Mouse (Mus musculus) bone marrow macrophage, adult 2 months (primary cell): ENCODE measurements around the gene Pmch. TPM values are rescaled to one million over a fixed set of nuclear protein-coding genes. Genes with fewer than 3 reads are reported as not detected.

Experiments
- H3K27ac ChIP-seq: 2 replicates; pipeline ENCODE4 v1.5.1; 2012; ENCODE audit warnings: low read depth, low read length; ENCODE audit not compliant: insufficient read depth
- H3K4me1 ChIP-seq: 2 replicates; pipeline ENCODE4 v1.6.1; 2012; ENCODE audit warnings: low read length; ENCODE audit not compliant: control insufficient read depth, insufficient read depth
- H3K4me3 ChIP-seq: 2 replicates; pipeline ENCODE4 v1.5.1; 2012; ENCODE audit warnings: mild to moderate bottlenecking, low read length, moderate library complexity; ENCODE audit not compliant: insufficient read depth
- CTCF ChIP-seq: IDR thresholded peaks from 2 replicates; pipeline ENCODE4 v1.5.1; 2012; ENCODE audit warnings: low read depth, mild to moderate bottlenecking, low read length, moderate library complexity
- POLR2A ChIP-seq: IDR thresholded peaks from 2 replicates; pipeline ENCODE4 v1.6.1; 2012; ENCODE audit warnings: mild to moderate bottlenecking, low read depth, low read length, borderline replicate concordance
- polyA plus RNA-seq: library from polyadenylated mRNA; stranded (reverse); fragments of >200 nt; gene quantifications from 2 replicates; pipeline ENCODE4 v1.2.4, GENCODE M21; 2012; ENCODE audit not compliant: missing spikeins, insufficient read depth, insufficient read length

Gene Pmch
- polyA plus RNA-seq, result not detected in 2 replicates

DNA sequence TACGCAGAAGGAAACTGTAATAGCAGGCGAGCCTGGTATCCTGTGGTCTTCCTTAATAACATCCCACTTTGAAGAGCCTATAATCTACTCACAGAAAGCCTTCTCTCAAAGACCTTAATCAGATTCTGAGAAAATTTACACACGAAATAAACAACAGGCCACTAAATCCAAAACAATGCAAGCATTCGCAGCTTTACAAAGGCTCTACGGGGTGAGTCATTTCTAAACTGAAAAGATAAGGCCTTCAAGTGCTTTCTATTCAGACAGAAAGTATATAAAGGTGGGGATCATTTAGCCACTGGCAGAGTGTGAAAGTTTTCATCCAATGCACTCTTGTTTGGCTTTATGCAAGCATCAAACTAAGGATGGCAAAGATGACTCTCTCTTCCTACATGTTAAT, at the start of gene Pmch:
Gene Pmch, plus strand, starts transcription at position 301 of the 400 bp plus-strand sequence.
- no peak within 1 kb of the TSS for H3K27ac ChIP-seq
- no peak within 1 kb of the TSS for H3K4me3 ChIP-seq
- no peaks in the 10 kb centered on the region for H3K4me1 ChIP-seq
- TF ChIP-seq POLR2A, result no peak
- no peak for TF ChIP-seq CTCF

DNA sequence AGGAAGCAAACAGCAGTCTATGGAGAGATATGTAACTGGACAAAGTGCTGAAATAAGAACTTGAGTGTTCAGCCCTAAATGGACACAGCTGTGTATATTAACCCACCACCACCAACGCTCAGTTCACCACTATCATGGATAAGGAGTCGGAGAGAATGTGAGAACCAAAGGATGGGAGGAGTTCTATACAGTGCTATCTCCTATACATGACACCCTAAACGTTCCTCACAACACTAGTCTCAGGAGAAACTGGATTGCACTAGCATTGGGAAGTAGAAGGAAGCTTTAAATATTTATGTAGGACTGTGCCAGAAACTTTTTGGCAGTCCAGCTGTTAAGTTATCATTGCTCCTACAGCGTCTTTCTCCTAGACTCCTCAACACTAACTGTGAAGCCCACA, 46.6 kb upstream of the Pmch start:
- H3K4me1 ChIP-seq, result no peaks in the 10 kb centered on the region
- no peak for TF ChIP-seq POLR2A
- TF ChIP-seq CTCF, result no peak
- H3K4me3 ChIP-seq, result no peak overlapping the region
- H3K27ac ChIP-seq, result no peak overlapping the region

DNA sequence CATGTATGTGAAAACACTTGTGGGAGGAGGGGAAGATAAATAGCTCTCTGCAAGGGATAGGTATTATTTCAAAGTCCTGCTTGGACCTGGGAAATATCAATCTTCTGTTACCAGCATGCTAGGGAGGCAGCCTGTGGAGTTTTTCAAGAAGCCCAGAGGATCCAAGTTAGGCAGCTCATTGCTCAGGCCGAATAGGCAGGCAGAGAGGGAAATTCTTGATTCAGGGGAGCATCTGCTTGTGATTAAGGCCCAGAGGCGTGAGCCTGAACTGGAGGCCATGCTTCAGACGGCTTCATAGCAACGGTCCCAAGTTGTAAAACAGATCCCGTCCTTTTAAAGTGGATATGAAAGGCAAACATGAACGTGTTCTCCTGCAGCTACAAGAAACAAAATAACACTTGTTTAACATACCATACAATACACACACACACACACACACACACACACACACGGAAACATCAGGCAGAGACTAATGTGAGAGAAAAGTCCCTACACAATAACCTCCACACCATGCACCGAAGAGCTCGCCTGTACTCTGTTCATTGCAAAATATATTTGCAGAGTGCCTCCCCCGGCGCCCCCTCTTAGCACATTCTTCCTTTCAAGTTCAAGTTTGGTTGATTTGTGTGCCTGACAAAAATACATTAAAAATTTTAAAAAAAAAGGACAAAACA, 44.6 kb upstream of the Pmch start:
- Histone ChIP-seq H3K27ac (no peak overlapping the region), H3K4me3 (no peak overlapping the region), H3K4me1 (no peaks in the 10 kb centered on the region)
- TF ChIP-seq CTCF (no peak), POLR2A (no peak)

DNA sequence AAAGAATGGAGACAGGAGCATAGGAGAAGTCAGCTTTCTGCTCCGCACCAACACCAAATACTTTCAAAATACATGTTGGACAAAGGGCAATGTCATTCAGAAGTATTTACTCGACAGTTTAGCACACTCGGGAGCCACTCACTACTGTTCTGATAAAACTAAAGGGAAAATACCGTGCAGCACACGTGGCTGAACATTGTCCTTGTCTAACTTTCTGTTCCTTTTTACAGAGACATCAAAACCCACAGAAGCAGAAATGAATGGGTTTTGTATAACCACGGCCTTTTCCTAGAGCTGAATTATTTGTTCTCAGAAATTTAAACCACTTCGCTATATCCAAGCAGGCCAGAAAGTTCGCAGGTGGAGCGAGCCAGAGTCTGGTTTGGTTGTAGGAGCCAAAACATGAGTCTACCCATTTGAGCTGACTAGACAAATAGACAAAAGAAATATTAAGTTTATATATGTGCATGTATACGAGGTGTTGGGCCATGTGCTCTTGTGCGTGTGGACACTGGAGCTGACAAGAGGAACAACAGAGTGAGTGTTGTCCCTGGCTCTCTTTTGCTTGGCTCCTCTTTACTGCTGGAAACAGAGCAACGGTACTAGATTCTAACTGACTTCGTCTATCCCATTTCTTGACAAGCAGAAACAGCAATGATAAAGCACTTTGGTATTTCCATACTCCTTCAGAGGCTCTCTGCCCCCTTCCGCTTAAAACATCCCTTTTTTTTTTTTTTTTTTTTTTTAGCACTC, 36.5 kb upstream of the Pmch start:
- Histone ChIP-seq H3K4me3 (no peak overlapping the region), H3K27ac (no peak overlapping the region), H3K4me1 (peaks cover 3% of the 10 kb centered on the region; the same call in 1 of the 2 replicates)
- no peak for TF ChIP-seq CTCF
- TF ChIP-seq POLR2A, result no peak

DNA sequence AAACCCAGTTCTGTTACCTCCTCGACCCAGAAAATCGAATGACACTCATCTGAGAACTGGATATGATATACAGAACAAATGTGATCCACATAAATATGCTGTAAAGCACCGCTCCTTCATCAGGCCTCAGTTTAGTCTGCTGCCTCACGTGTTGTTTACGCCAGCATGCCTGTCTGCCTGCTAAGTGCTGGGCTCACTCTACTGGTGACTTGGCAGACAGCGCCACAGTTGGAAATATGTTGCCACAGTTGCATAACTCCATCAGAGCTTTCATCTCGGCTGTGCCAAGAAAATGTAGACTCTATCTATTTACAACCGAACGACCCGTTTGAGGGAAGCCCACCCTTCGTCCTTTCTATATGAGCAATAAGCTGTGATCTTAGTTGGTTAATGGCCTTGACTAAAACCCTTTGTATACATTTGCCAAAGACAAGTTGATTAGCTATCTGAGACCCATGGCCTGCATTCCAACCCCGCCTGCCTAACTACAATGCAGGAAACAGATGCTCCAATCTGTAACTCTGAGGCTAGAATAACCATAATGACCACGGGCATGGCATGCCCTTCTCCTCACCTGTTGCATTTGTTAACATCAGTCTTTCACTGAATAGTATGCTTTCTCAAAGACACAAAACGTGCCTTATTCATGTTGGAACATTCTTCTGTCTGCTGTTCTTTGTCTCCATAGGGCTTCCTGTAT, 33.8 kb upstream of the Pmch start:
- Histone ChIP-seq H3K27ac (no peak overlapping the region), H3K4me1 (peaks cover 3% of the 10 kb centered on the region; the same call in 1 of the 2 replicates)
- TF ChIP-seq POLR2A (no peak), CTCF (no peak)

DNA sequence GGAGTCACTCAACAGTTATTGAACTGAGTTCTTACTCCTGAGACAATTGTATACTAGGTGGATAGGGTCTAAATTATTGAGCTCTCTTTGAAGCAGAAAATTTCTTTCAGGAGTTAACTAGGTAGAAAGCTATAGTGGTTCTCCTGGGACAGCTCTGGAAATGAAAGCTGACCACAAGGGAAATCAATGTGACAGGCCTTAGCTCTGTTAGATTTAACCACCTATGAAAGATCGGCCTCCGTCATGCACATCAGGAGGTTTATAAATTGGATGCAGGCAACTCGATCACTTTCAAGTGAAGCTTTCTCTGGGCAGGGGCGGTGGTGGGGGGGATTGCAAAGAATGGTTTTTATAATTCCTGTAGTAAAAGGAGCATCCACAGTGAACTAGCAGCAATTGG, 27.4 kb upstream of the Pmch start:
- no peaks in the 10 kb centered on the region for H3K4me1 ChIP-seq
- TF ChIP-seq POLR2A, result no peak
- no peak for TF ChIP-seq CTCF
- H3K27ac ChIP-seq, result no peak overlapping the region
- H3K4me3 ChIP-seq, result no peak overlapping the region

More for the DNA sequence above, 33.8 kb upstream of the Pmch start:
- no peak overlapping the region for H3K4me3 ChIP-seq

DNA sequence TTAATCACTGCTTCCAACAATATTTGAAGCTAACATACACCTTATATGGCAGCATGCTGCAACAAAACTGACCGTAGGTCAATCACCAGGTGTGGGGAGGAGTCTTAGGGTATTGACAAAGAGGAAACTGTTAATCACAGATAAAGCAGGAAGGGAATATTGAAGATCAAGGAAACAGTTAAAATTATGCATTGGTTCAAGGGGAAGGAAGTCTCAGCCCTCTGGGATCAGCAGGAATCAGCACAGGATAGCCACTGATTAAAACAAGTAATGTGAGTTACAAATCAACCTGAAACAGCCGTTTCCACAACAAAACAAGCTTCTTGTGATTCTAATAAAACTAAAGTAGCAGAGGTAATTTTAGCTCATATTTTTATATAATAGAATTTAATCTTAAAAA, 26.0 kb upstream of the Pmch start:
- Histone ChIP-seq H3K4me3 (no peak overlapping the region), H3K4me1 (no peaks in the 10 kb centered on the region)
- TF ChIP-seq CTCF (no peak), POLR2A (no peak)

DNA sequence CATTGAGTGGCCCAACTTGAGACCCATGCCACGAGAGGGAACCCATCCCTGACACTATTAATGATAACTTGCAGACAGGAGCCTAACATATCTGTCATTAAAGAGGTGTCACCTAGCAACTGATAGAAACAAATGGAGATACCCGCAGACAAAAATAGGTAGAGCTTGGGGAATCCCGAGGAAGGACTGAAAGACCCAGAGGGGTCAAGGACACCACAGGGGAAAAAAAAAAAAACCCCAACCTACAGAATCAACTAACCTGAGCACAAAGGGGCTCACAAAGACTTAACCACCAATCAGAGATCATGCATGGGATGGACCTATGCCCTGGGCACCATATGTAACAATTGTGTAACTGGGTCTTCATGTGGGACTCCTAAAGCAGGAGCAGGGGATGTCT, 23.5 kb upstream of the Pmch start:
- Histone ChIP-seq H3K4me1 (no peaks in the 10 kb centered on the region), H3K27ac (no peak overlapping the region), H3K4me3 (no peak overlapping the region)
- no peak for TF ChIP-seq POLR2A
- no peak for TF ChIP-seq CTCF

More for the DNA sequence above, 26.0 kb upstream of the Pmch start:
- no peak overlapping the region for H3K27ac ChIP-seq

DNA sequence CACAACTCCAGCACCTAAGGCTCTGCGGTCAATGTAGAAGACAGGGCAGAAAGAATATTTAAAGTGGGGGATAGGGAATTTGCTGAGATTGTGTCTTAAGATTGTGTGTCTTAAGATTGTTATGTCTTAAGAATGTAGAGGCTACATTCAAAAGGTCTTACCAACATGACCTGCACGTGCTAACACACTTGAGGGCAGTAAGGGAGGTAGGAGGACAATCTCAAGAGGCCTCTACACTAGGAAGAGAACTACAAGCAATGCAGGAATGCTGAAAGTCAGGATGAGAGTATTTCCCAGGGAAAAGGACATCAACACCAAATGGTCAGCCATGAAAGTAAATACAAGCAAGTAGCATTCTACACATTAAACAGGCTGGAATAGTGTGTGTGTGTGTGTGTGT, 15.3 kb downstream of the Pmch start:
- H3K27ac ChIP-seq, result no peak overlapping the region
- no peaks in the 10 kb centered on the region for H3K4me1 ChIP-seq
- no peak overlapping the region for H3K4me3 ChIP-seq
- TF ChIP-seq POLR2A (no peak), CTCF (no peak)

DNA sequence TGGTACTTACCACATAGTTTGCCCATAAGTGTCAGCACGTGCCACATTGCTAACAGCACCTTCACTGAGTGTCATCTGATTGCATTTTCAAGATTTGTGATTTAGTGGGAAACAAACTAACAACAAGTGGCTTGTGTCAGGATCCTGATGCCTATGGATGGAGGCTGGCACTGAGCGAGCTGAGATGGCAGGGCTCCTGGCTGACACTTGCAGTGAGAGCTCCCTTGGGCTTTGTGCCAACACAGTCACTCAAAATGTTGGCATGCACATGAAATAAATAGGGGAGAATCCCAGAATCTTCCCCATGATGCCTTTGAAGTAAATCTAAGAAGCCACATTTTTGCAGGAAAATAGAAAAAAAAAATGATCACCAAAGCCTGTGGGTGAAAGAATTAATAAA, 22.4 kb downstream of the Pmch start:
- TF ChIP-seq POLR2A (no peak), CTCF (no peak)
- no peak overlapping the region for H3K27ac ChIP-seq
- no peaks in the 10 kb centered on the region for H3K4me1 ChIP-seq
- no peak overlapping the region for H3K4me3 ChIP-seq
